Mouse (Mus musculus): ENCODE results near the gene Gpr179.

DNA sequence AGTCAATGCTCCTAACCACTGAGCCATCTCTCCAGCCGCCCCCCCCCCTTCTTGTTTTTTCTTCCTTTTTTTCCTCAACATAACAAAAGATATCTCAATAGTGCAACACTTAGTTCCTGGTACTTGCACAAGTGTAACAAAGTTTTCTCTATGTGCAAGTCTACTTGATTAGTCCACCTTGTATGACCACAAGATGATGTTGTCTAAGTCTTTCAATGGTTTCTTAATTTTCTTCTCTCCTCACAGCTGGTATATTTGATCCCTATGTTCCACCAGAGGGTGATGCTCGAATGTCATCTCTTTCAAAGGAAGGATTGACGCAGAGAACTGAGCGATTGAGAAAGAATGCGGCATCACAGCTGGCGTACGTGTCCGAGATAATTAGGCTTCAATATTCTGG is 30.7 kb downstream of the Gpr179 start:
- no peak for TF ChIP-seq CTCF (IDR thresholded peaks at IDR 0.05; ENCODE audit: control insufficient read depth, insufficient read depth, insufficient replicate concordance, low read depth, low read length)
- TF ChIP-seq POLR2A (IDR thresholded peaks at IDR 0.05; ENCODE audit: control insufficient read depth, low read depth, low read length): no peak

Data from testis, adult 2 months (tissue).